Mouse (Mus musculus): ENCODE measurements around the gene Wdr54. TPM values are rescaled to one million over a fixed set of nuclear protein-coding genes. Genes with fewer than 3 reads are reported as not detected.

Wdr54 gene
- polyA plus RNA-seq, 1 experiment from 2014 or later, result 1.1 TPM

DNA sequence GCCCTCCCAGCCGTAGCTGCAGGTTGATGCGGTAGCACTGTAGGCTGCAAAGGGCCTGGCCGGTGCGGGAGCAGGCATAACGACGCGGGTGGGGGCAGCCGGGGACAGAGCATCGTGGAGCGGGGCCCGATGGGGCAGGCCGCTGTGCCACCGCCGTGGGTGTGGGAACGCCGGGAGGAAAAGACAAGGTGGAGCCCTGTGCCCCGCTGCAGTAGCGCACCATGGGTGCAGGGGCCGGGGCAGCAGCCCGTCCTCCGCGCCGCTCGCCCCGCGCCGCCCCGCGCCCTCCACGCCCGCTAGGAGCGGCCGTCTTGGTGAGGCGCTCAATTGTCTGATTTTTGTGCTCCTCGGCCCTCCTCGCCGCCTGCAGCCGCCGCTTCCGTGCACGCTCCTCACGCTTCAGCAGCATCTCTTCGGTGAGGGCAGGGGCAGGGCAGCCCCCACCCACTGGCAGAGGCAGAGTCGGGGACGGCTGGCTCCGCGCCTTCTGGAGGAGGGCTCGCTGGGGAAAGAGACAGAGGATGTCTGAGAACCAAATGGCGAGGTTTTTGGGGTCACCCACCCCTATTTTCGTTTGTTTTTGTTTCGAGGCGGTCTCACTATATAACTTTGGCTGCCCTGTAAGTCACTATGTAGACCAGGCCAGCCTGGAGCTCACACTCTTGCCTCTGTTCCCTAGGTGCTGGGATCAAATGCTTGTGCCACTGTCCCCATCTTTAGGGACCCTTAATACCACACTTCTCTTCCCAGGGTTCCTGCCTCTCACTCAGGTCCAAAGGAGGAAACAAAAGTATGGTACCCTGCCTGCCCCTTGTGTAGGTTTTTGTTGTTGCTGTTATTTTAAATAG, 34.1 kb downstream of the Wdr54 start:
- H3K4me3 ChIP-seq, result peak overlapping the region; percentile 74
- peak overlapping the region; percentile 95 for H3K4me2 ChIP-seq
- H3K27ac ChIP-seq, result peak overlapping the region; percentile 96
- H3K9ac ChIP-seq, result peak overlapping the region; percentile 88
- no peaks in the 10 kb centered on the region for H3K27me3 ChIP-seq (replicated peaks)
- H3K36me3 ChIP-seq, result peaks cover 36% of the 10 kb centered on the region
- no peaks in the 10 kb centered on the region for H3K9me3 ChIP-seq (replicated peaks)
- 2% methylated on average over 52 of the region's 52 CpGs for WGBS (ENCODE audit: insufficient replicate concordance)
- H3K4me1 ChIP-seq, result peaks cover 69% of the 10 kb centered on the region
- peak; percentile 40 for ATAC-seq

DNA sequence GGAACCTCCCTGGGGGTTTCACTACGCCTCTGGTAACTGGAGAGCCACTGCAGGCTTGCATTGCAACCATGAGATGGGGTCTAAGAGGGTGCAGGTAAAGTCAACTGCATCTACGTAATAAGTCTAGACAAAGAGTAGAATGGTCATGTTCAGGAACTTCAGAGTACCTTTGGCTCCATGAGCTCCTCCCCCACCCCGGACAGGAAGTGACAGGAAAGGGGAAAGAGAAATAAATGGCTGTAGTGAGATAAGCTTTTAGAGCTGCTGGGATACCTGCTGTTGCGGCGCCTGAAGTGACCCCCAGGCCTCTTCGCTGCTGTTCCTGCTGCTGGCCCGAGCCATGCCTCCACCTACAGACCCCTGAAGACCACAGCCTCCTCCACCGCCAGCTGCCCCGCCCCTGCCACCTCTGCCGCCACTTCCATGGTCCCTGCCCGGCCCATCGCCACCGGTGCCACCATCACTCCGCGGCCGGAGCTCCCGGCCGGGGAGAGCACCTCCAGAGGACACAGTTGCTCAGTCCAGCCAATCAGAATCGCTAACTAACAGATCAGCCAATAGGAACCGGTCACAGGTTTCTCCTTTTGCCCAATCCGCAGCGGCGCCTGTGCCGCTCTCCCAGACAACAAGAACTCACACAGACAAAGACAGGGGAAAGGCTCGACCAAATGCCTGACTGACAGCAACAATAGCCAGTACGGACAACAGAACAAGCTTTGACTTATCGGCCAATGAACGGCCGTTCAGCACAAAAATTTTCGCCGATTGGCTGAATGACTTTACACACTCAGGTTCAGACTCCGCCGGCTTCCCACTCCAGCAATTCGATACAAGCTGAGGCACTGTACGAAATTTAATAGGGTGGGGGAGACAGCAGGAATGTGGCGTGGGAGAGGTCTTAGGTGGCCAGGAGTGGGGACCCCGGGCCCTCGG, 35.0 kb downstream of the Wdr54 start, which contains the start of gene Wbp1:
Wbp1 (minus strand) TSS at position 630 of the 933 bp plus-strand sequence.
- no peaks in the 10 kb centered on the region for H3K9me3 ChIP-seq (replicated peaks)
- under 1% methylated on average over 38 of the region's 38 CpGs for WGBS (ENCODE audit: insufficient replicate concordance)

DNA sequence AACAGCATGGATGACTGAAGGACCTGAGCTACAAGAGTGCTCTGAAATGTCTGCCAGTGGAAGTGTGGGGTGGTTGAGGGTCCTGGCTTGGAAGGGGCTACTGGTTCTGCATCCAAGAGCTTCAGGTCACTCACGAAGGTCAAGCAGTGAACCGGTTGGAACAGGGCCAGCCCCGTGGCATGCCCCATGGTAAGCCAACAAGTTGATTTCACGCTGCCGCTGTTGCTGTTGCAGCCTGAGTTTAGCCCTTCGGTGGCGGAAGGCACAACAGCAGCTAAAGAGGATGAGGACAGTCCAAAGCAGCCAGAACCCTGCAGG, 36.5 kb downstream of the Wdr54 start:
- Histone ChIP-seq H3K9ac (peak overlapping the region; percentile 88), H3K36me3 (peaks cover 42% of the 10 kb centered on the region), H3K9me3 (replicated peaks) (no peaks in the 10 kb centered on the region), H3K4me3 (peak overlapping the region; percentile 74), H3K4me2 (peak overlapping the region; percentile 95), H3K4me1 (peaks cover 79% of the 10 kb centered on the region), H3K27me3 (replicated peaks) (no peaks in the 10 kb centered on the region), H3K27ac (peak overlapping the region; percentile 96)
- 77% methylated on average over 7 of the region's 7 CpGs for WGBS (ENCODE audit: insufficient replicate concordance)
- ATAC-seq, result no peak

More for the DNA sequence above, 35.0 kb downstream of the Wdr54 start, which contains the start of gene Wbp1:
- H3K4me2 ChIP-seq, result peak within 1 kb of the TSS; percentile 95
- peak; percentile 90 for ATAC-seq
- peaks cover 42% of the 10 kb centered on the region for H3K36me3 ChIP-seq
- peaks cover 78% of the 10 kb centered on the region for H3K4me1 ChIP-seq
- H3K4me3 ChIP-seq, result peak within 1 kb of the TSS; percentile 74
- peak within 1 kb of the TSS; percentile 88 for H3K9ac ChIP-seq
- H3K27ac ChIP-seq, result peak within 1 kb of the TSS; percentile 96
- no peaks in the 10 kb centered on the region for H3K27me3 ChIP-seq (replicated peaks)

DNA sequence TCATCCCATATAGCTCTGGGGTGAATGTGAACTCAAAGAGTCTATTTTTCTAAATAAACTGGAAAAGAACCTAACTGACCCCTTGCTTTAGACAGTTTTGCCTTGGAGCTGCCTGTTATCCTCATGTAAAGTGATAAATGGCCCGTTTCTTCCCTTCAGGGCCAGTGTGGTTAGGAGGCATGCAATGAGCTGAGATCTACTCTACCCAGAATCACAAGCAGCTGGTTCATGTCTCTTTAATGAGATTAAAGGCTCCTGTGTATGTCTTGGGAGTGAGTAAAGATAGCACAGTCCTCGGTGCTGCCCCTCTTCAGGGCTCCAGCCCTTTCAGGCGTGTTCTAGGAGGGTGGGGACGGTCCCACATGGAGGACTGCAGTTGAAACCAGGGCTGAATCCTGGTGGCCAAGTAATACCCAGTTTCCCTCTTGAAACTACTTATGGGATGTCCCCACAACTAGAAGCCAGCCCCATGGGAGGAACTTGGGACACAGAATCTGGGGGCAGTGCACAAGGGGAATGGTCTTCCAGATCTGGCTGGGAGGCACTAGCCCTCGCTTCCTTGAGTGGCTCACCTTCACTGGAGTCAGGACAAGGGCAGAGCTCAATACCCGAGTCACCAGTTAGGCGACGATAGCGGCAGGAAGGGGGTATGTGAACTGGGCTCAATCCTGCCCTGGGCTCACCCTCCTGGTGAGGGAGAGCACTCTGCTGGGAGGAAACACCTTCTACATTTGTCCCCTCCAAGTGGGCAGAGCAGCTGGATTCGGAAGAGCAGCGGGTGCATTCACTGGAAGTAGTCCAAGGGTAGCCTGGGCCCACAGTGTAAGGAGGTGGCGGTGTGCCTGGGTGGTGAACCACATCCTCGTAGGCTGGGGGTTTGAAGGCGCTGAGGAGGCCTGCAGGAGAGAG, 37.1 kb downstream of the Wdr54 start:
- H3K4me3 ChIP-seq, result 0 out of 2 replicates have a peak overlapping the region, but pooled peaks have one; percentile 74
- H3K27me3 ChIP-seq (replicated peaks), result no peaks in the 10 kb centered on the region
- peak overlapping the region; percentile 96 for H3K27ac ChIP-seq
- peak overlapping the region; percentile 88; the same call in 1 of the 2 replicates for H3K9ac ChIP-seq
- no peak for ATAC-seq
- 67% methylated on average over 14 of the region's 14 CpGs for WGBS (ENCODE audit: insufficient replicate concordance)
- peaks cover 42% of the 10 kb centered on the region for H3K36me3 ChIP-seq
- peak overlapping the region; percentile 95 for H3K4me2 ChIP-seq
- peaks cover 80% of the 10 kb centered on the region for H3K4me1 ChIP-seq
- no peaks in the 10 kb centered on the region for H3K9me3 ChIP-seq (replicated peaks)

DNA sequence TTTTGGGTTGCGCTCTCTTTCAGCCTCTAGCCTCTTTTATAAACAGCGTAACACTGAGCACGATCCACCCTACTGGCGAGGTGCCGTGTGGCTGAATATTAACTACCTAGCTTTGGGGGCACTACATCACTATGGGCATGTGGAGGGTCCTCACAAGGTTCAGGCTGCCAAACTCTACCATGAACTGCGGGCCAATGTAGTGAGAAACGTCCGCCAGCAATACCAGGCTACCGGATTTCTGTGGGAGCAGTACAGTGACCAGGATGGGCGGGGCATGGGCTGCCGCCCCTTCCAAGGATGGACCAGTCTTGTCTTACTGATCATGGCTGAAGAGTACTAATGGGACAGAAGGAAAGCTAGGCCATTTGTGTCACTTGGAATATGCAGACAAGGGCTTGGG, 37.8 kb downstream of the Wdr54 start:
- H3K36me3 ChIP-seq, result peaks cover 38% of the 10 kb centered on the region
- no peaks in the 10 kb centered on the region for H3K9me3 ChIP-seq (replicated peaks)
- peaks cover 80% of the 10 kb centered on the region for H3K4me1 ChIP-seq
- no peak overlapping the region for H3K9ac ChIP-seq
- H3K4me2 ChIP-seq, result no peak overlapping the region
- no peak for ATAC-seq
- H3K27me3 ChIP-seq (replicated peaks), result no peaks in the 10 kb centered on the region
- H3K27ac ChIP-seq, result peak overlapping the region; percentile 0; the same call in 1 of the 2 replicates
- H3K4me3 ChIP-seq, result no peak overlapping the region
- 79% methylated on average over 11 of the region's 11 CpGs for WGBS (ENCODE audit: insufficient replicate concordance)

DNA sequence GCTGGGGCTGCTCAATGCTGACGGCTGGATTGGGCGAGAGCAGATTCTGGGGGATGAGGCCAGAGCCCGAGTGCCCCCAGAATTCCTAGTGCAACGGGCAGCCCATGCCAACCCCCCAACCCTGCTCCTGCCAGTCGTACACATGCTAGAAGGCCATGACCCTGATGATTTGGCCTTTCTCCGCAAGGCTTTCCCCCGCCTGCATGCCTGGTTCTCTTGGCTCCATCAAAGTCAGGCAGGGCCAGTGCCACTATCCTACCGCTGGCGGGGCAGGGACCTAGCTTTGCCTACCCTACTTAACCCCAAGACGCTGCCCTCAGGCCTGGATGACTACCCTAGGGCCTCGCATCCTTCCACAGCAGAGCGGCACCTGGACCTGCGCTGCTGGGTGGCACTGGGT, 38.6 kb downstream of the Wdr54 start:
- Histone ChIP-seq H3K27ac (0 out of 2 replicates have a peak overlapping the region, but pooled peaks have one; percentile 42), H3K9ac (no peak overlapping the region), H3K4me2 (peak overlapping the region; percentile 95; the same call in 1 of the 2 replicates), H3K27me3 (replicated peaks) (no peaks in the 10 kb centered on the region), H3K4me3 (no peak overlapping the region), H3K4me1 (peaks cover 74% of the 10 kb centered on the region), H3K36me3 (peaks cover 33% of the 10 kb centered on the region), H3K9me3 (replicated peaks) (no peaks in the 10 kb centered on the region)
- no peak for ATAC-seq
- 85% methylated on average over 13 of the region's 13 CpGs for WGBS (ENCODE audit: insufficient replicate concordance)

DNA sequence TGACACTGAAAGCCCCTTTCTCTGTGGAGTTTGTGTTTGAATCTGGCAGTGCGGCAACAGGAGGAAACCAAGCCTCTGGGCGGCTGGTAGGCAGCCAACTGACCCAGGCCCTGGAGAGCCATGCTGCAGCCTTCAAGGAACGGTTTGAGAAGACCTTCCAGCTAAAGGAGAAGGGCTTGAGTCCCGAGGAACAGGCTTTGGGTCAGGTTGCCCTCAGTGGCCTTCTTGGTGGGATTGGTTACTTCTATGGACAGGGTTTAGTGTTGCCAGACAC, 39.1 kb downstream of the Wdr54 start:
- Histone ChIP-seq H3K4me2 (peak overlapping the region; percentile 95), H3K27ac (peak overlapping the region; percentile 88; the same call in 1 of the 2 replicates), H3K4me1 (peaks cover 73% of the 10 kb centered on the region), H3K9me3 (replicated peaks) (no peaks in the 10 kb centered on the region), H3K27me3 (replicated peaks) (no peaks in the 10 kb centered on the region), H3K36me3 (peaks cover 33% of the 10 kb centered on the region), H3K9ac (peak overlapping the region; percentile 96; the same call in 1 of the 2 replicates), H3K4me3 (no peak overlapping the region)
- WGBS (ENCODE audit: insufficient replicate concordance), result 87% methylated on average over 4 of the region's 4 CpGs
- no peak for ATAC-seq

DNA sequence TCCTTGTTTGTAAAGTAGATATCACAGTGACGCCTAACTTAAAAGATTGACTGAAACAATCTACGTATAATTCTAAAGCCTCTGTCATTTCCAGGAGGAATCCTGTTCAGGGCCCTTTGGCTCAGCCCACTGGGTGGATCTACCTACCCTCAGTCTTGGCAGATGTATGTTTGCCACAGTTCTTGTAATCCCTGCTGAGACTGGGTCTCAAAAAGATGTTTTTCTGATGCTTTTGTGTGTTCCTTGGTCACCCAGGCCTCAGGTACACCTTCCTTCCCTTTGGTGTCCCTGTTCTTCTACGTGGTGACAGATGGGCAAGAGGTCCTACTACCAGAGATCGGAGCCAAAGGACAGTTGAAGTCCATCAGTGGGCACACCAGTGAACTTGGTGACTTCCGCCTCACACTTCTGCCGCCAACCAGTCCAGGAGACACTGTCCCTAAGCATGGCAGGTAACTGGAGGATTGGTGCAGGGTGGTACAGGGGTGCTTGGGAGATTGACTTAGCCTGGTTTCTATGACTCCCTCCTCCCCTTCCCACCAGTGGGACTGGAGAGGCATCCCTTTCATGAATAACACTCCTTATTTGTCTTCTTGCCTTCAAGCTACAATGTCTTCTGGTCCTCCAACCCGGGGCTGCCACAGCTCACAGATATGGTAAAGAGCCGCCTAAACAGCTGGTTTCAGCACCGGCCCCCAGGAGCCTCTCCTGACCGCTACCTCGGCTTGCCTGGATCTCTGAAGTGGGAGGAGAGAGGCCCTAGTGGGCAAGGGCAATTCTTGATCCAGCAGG, 39.6 kb downstream of the Wdr54 start:
- Histone ChIP-seq H3K27me3 (replicated peaks) (no peaks in the 10 kb centered on the region), H3K9ac (peak overlapping the region; percentile 96), H3K4me2 (peak overlapping the region; percentile 95), H3K36me3 (peaks cover 34% of the 10 kb centered on the region), H3K27ac (peak overlapping the region; percentile 88), H3K9me3 (replicated peaks) (no peaks in the 10 kb centered on the region), H3K4me1 (peaks cover 77% of the 10 kb centered on the region), H3K4me3 (peak overlapping the region; percentile 86)
- ATAC-seq, result no peak
- 71% methylated on average over 11 of the region's 11 CpGs for WGBS (ENCODE audit: insufficient replicate concordance)

DNA sequence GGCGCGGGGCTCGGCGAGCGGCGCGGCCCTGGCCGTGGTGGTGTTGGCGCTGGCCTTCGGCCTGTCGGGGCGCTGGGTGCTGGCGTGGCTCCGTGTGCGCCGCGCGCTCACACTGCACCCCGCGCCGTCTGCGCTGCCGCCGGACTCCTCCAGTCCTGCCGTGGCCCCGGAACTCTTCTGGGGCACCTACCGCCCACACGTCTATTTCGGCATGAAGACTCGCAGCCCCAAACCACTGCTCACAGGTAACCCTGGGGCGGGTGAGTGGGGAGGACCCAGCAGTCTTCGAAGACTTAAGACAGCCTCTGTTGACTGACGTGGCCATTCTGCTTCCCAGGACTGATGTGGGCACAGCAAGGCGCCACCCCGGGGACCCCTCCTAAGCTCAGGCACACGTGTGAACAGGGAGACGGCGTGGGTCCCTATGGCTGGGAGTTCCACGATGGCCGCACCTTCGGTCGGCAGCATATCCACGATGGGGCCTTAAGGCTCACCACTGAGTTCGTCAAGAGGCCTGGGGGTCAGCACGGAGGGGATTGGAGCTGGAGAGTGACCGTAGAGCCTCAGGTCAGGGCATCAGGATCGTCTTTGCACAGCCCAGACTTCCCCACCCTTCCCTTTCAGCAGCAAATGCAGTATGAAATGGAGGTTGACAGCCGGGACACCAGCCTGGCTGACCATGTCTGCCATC, 40.4 kb downstream of the Wdr54 start:
- peak; percentile 53 for ATAC-seq

DNA sequence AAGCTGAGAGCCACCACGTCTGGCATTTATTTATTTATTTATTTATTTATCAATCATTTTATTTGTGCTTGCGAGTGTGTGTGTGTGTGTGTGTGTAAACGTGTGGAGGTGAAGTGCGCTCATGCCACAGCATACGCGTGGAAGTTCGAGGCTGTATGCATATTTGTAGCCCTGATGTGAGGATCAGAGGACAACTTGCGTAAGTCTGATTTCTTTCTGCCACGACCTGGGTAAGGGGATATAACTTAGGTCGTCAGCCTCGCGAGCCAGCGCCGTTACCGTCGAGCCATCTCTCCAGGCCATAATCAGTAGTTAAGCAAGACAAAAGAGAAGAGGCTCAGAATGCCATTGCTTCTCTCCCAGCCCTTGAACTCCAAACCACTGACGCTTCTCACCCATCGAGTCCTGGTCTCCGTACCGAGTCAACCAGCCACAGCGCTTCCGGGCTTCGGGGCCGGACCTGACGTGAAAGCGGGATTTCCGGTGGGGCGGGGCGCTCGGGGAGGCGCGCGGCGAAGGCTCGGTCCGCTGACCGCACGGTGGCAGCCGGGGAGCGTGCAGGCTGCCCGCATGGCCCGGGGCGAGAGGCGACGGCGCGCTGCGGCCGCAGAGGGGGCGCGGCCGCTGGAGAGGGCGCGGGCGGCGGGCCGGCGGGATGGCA, 41.1 kb downstream of the Wdr54 start, which contains the start of gene Mogs:
Mogs (plus strand) TSS at position 486 of the 661 bp plus-strand sequence.
- WGBS (ENCODE audit: insufficient replicate concordance), result 2% methylated on average over 56 of the region's 58 CpGs
- peaks cover 83% of the 10 kb centered on the region for H3K4me1 ChIP-seq
- peak; percentile 91 for ATAC-seq
- peak within 1 kb of the TSS; percentile 95 for H3K4me2 ChIP-seq
- no peaks in the 10 kb centered on the region for H3K9me3 ChIP-seq (replicated peaks)
- peak within 1 kb of the TSS; percentile 86 for H3K4me3 ChIP-seq
- peak within 1 kb of the TSS; percentile 88 for H3K27ac ChIP-seq
- no peaks in the 10 kb centered on the region for H3K27me3 ChIP-seq (replicated peaks)
- peak within 1 kb of the TSS; percentile 96 for H3K9ac ChIP-seq
- peaks cover 48% of the 10 kb centered on the region for H3K36me3 ChIP-seq

More for the DNA sequence above, 40.4 kb downstream of the Wdr54 start:
- peak overlapping the region; percentile 95 for H3K4me2 ChIP-seq
- peak overlapping the region; percentile 96 for H3K9ac ChIP-seq
- peaks cover 83% of the 10 kb centered on the region for H3K4me1 ChIP-seq
- peak overlapping the region; percentile 88 for H3K27ac ChIP-seq
- under 1% methylated on average over 45 of the region's 48 CpGs for WGBS (ENCODE audit: insufficient replicate concordance)
- H3K9me3 ChIP-seq (replicated peaks), result no peaks in the 10 kb centered on the region
- peaks cover 41% of the 10 kb centered on the region for H3K36me3 ChIP-seq
- peak overlapping the region; percentile 86 for H3K4me3 ChIP-seq
- no peaks in the 10 kb centered on the region for H3K27me3 ChIP-seq (replicated peaks)

Data from liver, embryonic 12.5 days (tissue).